Mouse (Mus musculus): Measurements from ENCODE around the gene Slc23a2. TPM values are rescaled to one million over a fixed set of nuclear protein-coding genes. Genes with fewer than 3 reads are reported as not detected.

Slc23a2 gene
- polyA plus RNA-seq, 1 experiment: 3.6 TPM

DNA sequence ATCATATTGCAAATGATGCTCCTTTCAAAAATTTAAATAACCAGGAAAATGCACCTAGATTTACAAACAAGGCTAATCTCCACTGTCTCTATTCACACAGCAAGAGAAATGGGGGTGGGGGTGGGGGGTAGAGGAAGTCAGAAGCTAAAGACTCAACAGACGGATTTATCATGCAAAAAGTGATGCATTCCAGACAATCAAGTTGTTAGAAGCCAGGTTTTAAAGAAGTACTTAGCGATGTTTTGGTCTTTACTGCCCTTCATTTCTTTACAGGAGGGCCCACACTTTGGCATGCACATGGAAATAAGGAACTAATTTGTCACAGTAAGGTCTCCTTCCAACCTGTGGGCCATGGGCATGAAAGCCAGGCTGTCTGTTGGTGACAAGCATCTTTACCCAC lies 11.5 kb downstream of the Slc23a2 start:
- Histone ChIP-seq H3K27me3 (ENCODE audit: control insufficient read depth, insufficient read depth, low read length) (no peaks in the 10 kb centered on the region), H3K4me3 (ENCODE audit: control insufficient read depth, low read depth, low read length) (no peak overlapping the region), H3K36me3 (ENCODE audit: control insufficient read depth, insufficient read depth, low read length) (no peaks in the 10 kb centered on the region), H3K27ac (ENCODE audit: control insufficient read depth, insufficient read depth, low read depth, low read length) (no peak overlapping the region), H3K4me1 (ENCODE audit: control insufficient read depth, insufficient read depth, low read length) (peaks cover 3% of the 10 kb centered on the region)
- TF ChIP-seq POLR2A (IDR thresholded peaks at IDR 0.05; ENCODE audit: control insufficient read depth, low read depth, low read length) (no peak), CTCF (IDR thresholded peaks at IDR 0.05; ENCODE audit: control insufficient read depth, insufficient read depth, insufficient replicate concordance, low read depth, low read length) (no peak)

GRCm38 (mm10) chr2:132131266-132131665 lies 13.6 kb downstream of the Slc23a2 start:
- TF ChIP-seq CTCF (IDR thresholded peaks at IDR 0.05; ENCODE audit: control insufficient read depth, insufficient read depth, insufficient replicate concordance, low read depth, low read length): no peak
- no peak for TF ChIP-seq POLR2A (IDR thresholded peaks at IDR 0.05; ENCODE audit: control insufficient read depth, low read depth, low read length)
- peaks cover 3% of the 10 kb centered on the region for H3K4me1 ChIP-seq (ENCODE audit: control insufficient read depth, insufficient read depth, low read length)
- H3K4me3 ChIP-seq (ENCODE audit: control insufficient read depth, low read depth, low read length): no peak overlapping the region
- no peak overlapping the region for H3K27ac ChIP-seq (ENCODE audit: control insufficient read depth, insufficient read depth, low read depth, low read length)
- H3K27me3 ChIP-seq (ENCODE audit: control insufficient read depth, insufficient read depth, low read length): no peaks in the 10 kb centered on the region
- no peaks in the 10 kb centered on the region for H3K36me3 ChIP-seq (ENCODE audit: control insufficient read depth, insufficient read depth, low read length)

GRCm38 (mm10) chr2:132129980-132130379 lies 14.9 kb downstream of the Slc23a2 start:
- Histone ChIP-seq H3K27me3 (ENCODE audit: control insufficient read depth, insufficient read depth, low read length) (no peaks in the 10 kb centered on the region), H3K27ac (ENCODE audit: control insufficient read depth, insufficient read depth, low read depth, low read length) (no peak overlapping the region), H3K4me3 (ENCODE audit: control insufficient read depth, low read depth, low read length) (no peak overlapping the region), H3K4me1 (ENCODE audit: control insufficient read depth, insufficient read depth, low read length) (peaks cover 3% of the 10 kb centered on the region), H3K36me3 (ENCODE audit: control insufficient read depth, insufficient read depth, low read length) (no peaks in the 10 kb centered on the region)
- TF ChIP-seq CTCF (IDR thresholded peaks at IDR 0.05; ENCODE audit: control insufficient read depth, insufficient read depth, insufficient replicate concordance, low read depth, low read length): no peak
- no peak for TF ChIP-seq POLR2A (IDR thresholded peaks at IDR 0.05; ENCODE audit: control insufficient read depth, low read depth, low read length)

DNA sequence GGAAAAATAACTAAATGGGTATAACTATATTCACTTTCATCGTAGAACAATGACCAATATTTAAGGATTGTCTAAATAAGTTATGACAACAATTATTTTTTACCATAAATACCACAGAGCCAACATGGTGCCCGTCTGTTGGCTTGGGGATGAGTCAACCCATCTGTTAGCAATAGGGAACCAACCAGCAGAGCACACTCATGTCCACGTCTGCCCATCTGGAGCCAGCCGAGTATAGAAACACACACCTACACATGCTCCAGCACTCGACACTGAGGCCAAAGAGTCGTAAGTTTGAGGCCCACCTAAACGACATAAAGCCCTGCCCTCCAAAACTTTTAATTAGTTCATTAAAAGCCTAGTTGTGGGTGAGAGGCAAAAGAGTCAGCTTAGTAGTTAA lies 15.7 kb downstream of the Slc23a2 start:
- Histone ChIP-seq H3K36me3 (ENCODE audit: control insufficient read depth, insufficient read depth, low read length) (no peaks in the 10 kb centered on the region), H3K4me3 (ENCODE audit: control insufficient read depth, low read depth, low read length) (no peak overlapping the region), H3K27ac (ENCODE audit: control insufficient read depth, insufficient read depth, low read depth, low read length) (no peak overlapping the region), H3K4me1 (ENCODE audit: control insufficient read depth, insufficient read depth, low read length) (peaks cover 3% of the 10 kb centered on the region), H3K27me3 (ENCODE audit: control insufficient read depth, insufficient read depth, low read length) (no peaks in the 10 kb centered on the region)
- no peak for TF ChIP-seq CTCF (IDR thresholded peaks at IDR 0.05; ENCODE audit: control insufficient read depth, insufficient read depth, insufficient replicate concordance, low read depth, low read length)
- no peak for TF ChIP-seq POLR2A (IDR thresholded peaks at IDR 0.05; ENCODE audit: control insufficient read depth, low read depth, low read length)

GRCm38 (mm10) chr2:132127904-132128303 lies 17.0 kb downstream of the Slc23a2 start:
- no peaks in the 10 kb centered on the region for H3K36me3 ChIP-seq (ENCODE audit: control insufficient read depth, insufficient read depth, low read length)
- peaks cover 3% of the 10 kb centered on the region for H3K4me1 ChIP-seq (ENCODE audit: control insufficient read depth, insufficient read depth, low read length)
- no peak overlapping the region for H3K27ac ChIP-seq (ENCODE audit: control insufficient read depth, insufficient read depth, low read depth, low read length)
- H3K27me3 ChIP-seq (ENCODE audit: control insufficient read depth, insufficient read depth, low read length): no peaks in the 10 kb centered on the region
- H3K4me3 ChIP-seq (ENCODE audit: control insufficient read depth, low read depth, low read length): no peak overlapping the region
- no peak for TF ChIP-seq CTCF (IDR thresholded peaks at IDR 0.05; ENCODE audit: control insufficient read depth, insufficient read depth, insufficient replicate concordance, low read depth, low read length)
- TF ChIP-seq POLR2A (IDR thresholded peaks at IDR 0.05; ENCODE audit: control insufficient read depth, low read depth, low read length): no peak

GRCm38 (mm10) chr2:132126292-132126691 lies 18.6 kb downstream of the Slc23a2 start:
- no peak for TF ChIP-seq POLR2A (IDR thresholded peaks at IDR 0.05; ENCODE audit: control insufficient read depth, low read depth, low read length)
- no peak for TF ChIP-seq CTCF (IDR thresholded peaks at IDR 0.05; ENCODE audit: control insufficient read depth, insufficient read depth, insufficient replicate concordance, low read depth, low read length)
- Histone ChIP-seq H3K27me3 (ENCODE audit: control insufficient read depth, insufficient read depth, low read length) (no peaks in the 10 kb centered on the region), H3K36me3 (ENCODE audit: control insufficient read depth, insufficient read depth, low read length) (no peaks in the 10 kb centered on the region), H3K4me1 (ENCODE audit: control insufficient read depth, insufficient read depth, low read length) (peaks cover 2% of the 10 kb centered on the region), H3K27ac (ENCODE audit: control insufficient read depth, insufficient read depth, low read depth, low read length) (no peak overlapping the region), H3K4me3 (ENCODE audit: control insufficient read depth, low read depth, low read length) (no peak overlapping the region)

DNA sequence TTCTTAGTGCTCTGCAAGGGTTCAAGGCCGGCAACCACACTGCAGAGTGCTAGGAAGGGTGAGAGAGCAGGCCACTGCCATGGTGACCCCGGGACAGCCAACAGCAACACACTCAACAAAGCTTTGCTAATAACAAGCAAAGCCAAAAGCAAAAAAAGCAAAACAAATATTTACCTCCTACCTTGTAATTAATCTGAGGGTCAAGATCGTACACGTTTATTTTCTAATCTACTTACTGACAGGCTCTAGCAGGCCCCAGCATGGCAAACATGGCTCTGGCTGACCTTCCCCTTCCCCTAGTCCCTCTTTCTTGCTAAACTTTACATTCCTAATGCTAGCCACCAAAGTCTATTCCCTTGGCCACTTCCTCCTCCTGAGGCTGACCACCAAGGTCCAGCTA lies 21.8 kb downstream of the Slc23a2 start:
- TF ChIP-seq POLR2A (IDR thresholded peaks at IDR 0.05; ENCODE audit: control insufficient read depth, low read depth, low read length): no peak
- no peak for TF ChIP-seq CTCF (IDR thresholded peaks at IDR 0.05; ENCODE audit: control insufficient read depth, insufficient read depth, insufficient replicate concordance, low read depth, low read length)
- Histone ChIP-seq H3K4me3 (ENCODE audit: control insufficient read depth, low read depth, low read length) (no peak overlapping the region), H3K27ac (ENCODE audit: control insufficient read depth, insufficient read depth, low read depth, low read length) (no peak overlapping the region), H3K27me3 (ENCODE audit: control insufficient read depth, insufficient read depth, low read length) (no peaks in the 10 kb centered on the region), H3K36me3 (ENCODE audit: control insufficient read depth, insufficient read depth, low read length) (no peaks in the 10 kb centered on the region), H3K4me1 (ENCODE audit: control insufficient read depth, insufficient read depth, low read length) (no peaks in the 10 kb centered on the region)

- Histone ChIP-seq H3K4me3 (ENCODE audit: control insufficient read depth, low read depth, low read length) (no peak overlapping the region), H3K27me3 (ENCODE audit: control insufficient read depth, insufficient read depth, low read length) (no peaks in the 10 kb centered on the region), H3K4me1 (ENCODE audit: control insufficient read depth, insufficient read depth, low read length) (no peaks in the 10 kb centered on the region), H3K36me3 (ENCODE audit: control insufficient read depth, insufficient read depth, low read length) (no peaks in the 10 kb centered on the region), H3K27ac (ENCODE audit: control insufficient read depth, insufficient read depth, low read depth, low read length) (no peak overlapping the region)
- TF ChIP-seq POLR2A (IDR thresholded peaks at IDR 0.05; ENCODE audit: control insufficient read depth, low read depth, low read length) (no peak), CTCF (IDR thresholded peaks at IDR 0.05; ENCODE audit: control insufficient read depth, insufficient read depth, insufficient replicate concordance, low read depth, low read length) (no peak)
These were observed 23.9 kb downstream of the Slc23a2 start for GRCm38 (mm10) chr2:132121050-132121449.
